Mouse (Mus musculus): Measurements from ENCODE around the gene Acnat2. TPM values are rescaled to one million over a fixed set of nuclear protein-coding genes. Genes with fewer than 3 reads are reported as not detected.

Acnat2 gene
- not detected in 2 replicates for total RNA-seq (2023)

DNA sequence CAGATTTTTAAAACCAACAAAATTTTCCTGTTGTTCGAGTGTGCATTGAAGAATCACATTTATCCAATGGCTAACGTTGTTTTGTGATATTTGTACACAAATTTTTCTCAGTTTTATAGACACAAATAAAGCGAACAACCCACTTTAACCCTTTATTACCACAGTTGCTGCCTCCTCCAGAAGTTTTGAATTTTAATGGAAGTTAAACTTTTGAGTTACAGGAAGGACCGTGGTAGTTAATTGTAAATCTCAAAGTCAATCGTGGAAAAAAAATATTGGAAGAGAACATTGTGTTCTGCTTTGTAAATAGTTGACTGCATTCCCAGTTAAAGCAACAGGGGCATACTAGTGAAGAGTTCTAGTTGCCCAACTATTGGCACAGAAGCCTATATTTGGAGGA, at the start of gene Acnat2:
Gene Acnat2 (minus strand): TSS at position 195 of the 400 bp plus-strand sequence.

Other genes starting within 250 kb of the Acnat2 start
- gene Acnat1, start 65.8 kb upstream of the Acnat2 start, total RNA-seq (2023), result not detected in 2 replicates
- not detected in 2 replicates for gene Baat, start 98.4 kb upstream of the Acnat2 start, total RNA-seq (2023)
- gene Mrpl50, start 112.9 kb upstream of the Acnat2 start, total RNA-seq (2023), result 4.8 and 5.7 TPM in 2 replicates
- gene Zfp189, start 113.0 kb upstream of the Acnat2 start, total RNA-seq (2023), result 0.82 and 1.0 TPM in 2 replicates
- not detected in 2 replicates for gene Aldob, start 141.4 kb upstream of the Acnat2 start, total RNA-seq (2023)
- gene Tmem246, start 189.7 kb upstream of the Acnat2 start, total RNA-seq (2023), result not detected in 2 replicates
- 152 and 197 TPM in 2 replicates for gene Rnf20, start 223.9 kb upstream of the Acnat2 start, total RNA-seq (2023)

All from neutrophil, adult 65 days (primary cell).